Mouse (Mus musculus): Measurements from ENCODE around the gene Fgf5. TPM values are rescaled to one million over a fixed set of nuclear protein-coding genes. Genes with fewer than 3 reads are reported as not detected.

Fgf5 gene
- polyA plus RNA-seq, 1 experiment from 2014 or later = 1.7 TPM

GRCm38 (mm10) chr5:98245976-98246375 lies 8.0 kb upstream of the Fgf5 start:
- no peak for ATAC-seq (ENCODE audit: low read depth)
- Histone ChIP-seq H3K4me1 (ENCODE audit: control insufficient read depth, insufficient read depth, low read length) (no peaks in the 10 kb centered on the region), H3K9me3 (ENCODE audit: control insufficient read depth, low read length) (no peaks in the 10 kb centered on the region), H3K27me3 (replicated peaks; ENCODE audit: control insufficient read depth, insufficient read depth, low read length) (0 out of 2 replicates have a peak, but pooled peaks cover 4% of the 10 kb centered on the region), H3K4me2 (ENCODE audit: low read depth, low read length) (no peak overlapping the region), H3K4me3 (ENCODE audit: low read depth, low read length) (no peak overlapping the region), H3K9ac (ENCODE audit: low read depth, low read length) (no peak overlapping the region), H3K36me3 (ENCODE audit: control insufficient read depth, insufficient read depth, low read length) (no peaks in the 10 kb centered on the region), H3K27ac (replicated peaks; ENCODE audit: low read depth, low read length) (no peak overlapping the region)
- DNase-seq (ENCODE audit: low spot score) = no peak
- 39% methylated on average over 4 of the region's 4 CpGs for WGBS

GRCm38 (mm10) chr5:98246826-98247225 lies 7.2 kb upstream of the Fgf5 start:
- Histone ChIP-seq H3K9ac (ENCODE audit: low read depth, low read length) (no peak overlapping the region), H3K4me2 (ENCODE audit: low read depth, low read length) (no peak overlapping the region), H3K9me3 (ENCODE audit: control insufficient read depth, low read length) (no peaks in the 10 kb centered on the region), H3K27ac (replicated peaks; ENCODE audit: low read depth, low read length) (no peak overlapping the region), H3K36me3 (ENCODE audit: control insufficient read depth, insufficient read depth, low read length) (no peaks in the 10 kb centered on the region), H3K27me3 (replicated peaks; ENCODE audit: control insufficient read depth, insufficient read depth, low read length) (peaks cover 7% of the 10 kb centered on the region; the same call in 1 of the 2 replicates), H3K4me3 (ENCODE audit: low read depth, low read length) (no peak overlapping the region), H3K4me1 (ENCODE audit: control insufficient read depth, insufficient read depth, low read length) (no peaks in the 10 kb centered on the region)
- no peak for ATAC-seq (ENCODE audit: low read depth)
- no peak for DNase-seq (ENCODE audit: low spot score)
- WGBS = 60% methylated on average over 7 of the region's 7 CpGs

- Histone ChIP-seq H3K4me3 (ENCODE audit: low read depth, low read length) (no peak overlapping the region), H3K27ac (replicated peaks; ENCODE audit: low read depth, low read length) (no peak overlapping the region), H3K4me1 (ENCODE audit: control insufficient read depth, insufficient read depth, low read length) (no peaks in the 10 kb centered on the region), H3K27me3 (replicated peaks; ENCODE audit: control insufficient read depth, insufficient read depth, low read length) (peaks cover 14% of the 10 kb centered on the region), H3K4me2 (ENCODE audit: low read depth, low read length) (no peak overlapping the region), H3K9me3 (ENCODE audit: control insufficient read depth, low read length) (no peaks in the 10 kb centered on the region), H3K9ac (ENCODE audit: low read depth, low read length) (no peak overlapping the region), H3K36me3 (ENCODE audit: control insufficient read depth, insufficient read depth, low read length) (no peaks in the 10 kb centered on the region)
- ATAC-seq (ENCODE audit: low read depth) (no peak), DNase-seq (ENCODE audit: low spot score) (no peak)
- 62% methylated on average over 2 of the region's 2 CpGs for WGBS
Observed at GRCm38 (mm10) chr5:98247516-98247915, 6.5 kb upstream of the Fgf5 start.

- no peak overlapping the region for H3K9ac ChIP-seq (ENCODE audit: low read depth, low read length)
- H3K27me3 ChIP-seq (replicated peaks; ENCODE audit: control insufficient read depth, insufficient read depth, low read length) = peaks cover 60% of the 10 kb centered on the region
- H3K9me3 ChIP-seq (ENCODE audit: control insufficient read depth, low read length) = no peaks in the 10 kb centered on the region
- DNase-seq (ENCODE audit: low spot score) (no peak), ATAC-seq (ENCODE audit: low read depth) (no peak)
- H3K4me3 ChIP-seq (ENCODE audit: low read depth, low read length) = peak overlapping the region; percentile 49
- peak overlapping the region; percentile 97 for H3K4me2 ChIP-seq (ENCODE audit: low read depth, low read length)
- no peak overlapping the region for H3K27ac ChIP-seq (replicated peaks; ENCODE audit: low read depth, low read length)
- H3K4me1 ChIP-seq (ENCODE audit: control insufficient read depth, insufficient read depth, low read length) = no peaks in the 10 kb centered on the region
- 16% methylated on average over 6 of the region's 6 CpGs for WGBS
- H3K36me3 ChIP-seq (ENCODE audit: control insufficient read depth, insufficient read depth, low read length) = no peaks in the 10 kb centered on the region
Observed at GRCm38 (mm10) chr5:98253147-98253546, 837 bp upstream of the Fgf5 start.

- H3K9ac ChIP-seq (ENCODE audit: low read depth, low read length) = no peak overlapping the region
- no peak overlapping the region for H3K4me2 ChIP-seq (ENCODE audit: low read depth, low read length)
- no peak for DNase-seq (ENCODE audit: low spot score)
- 5% methylated on average over 12 of the region's 12 CpGs for WGBS
- H3K27ac ChIP-seq (replicated peaks; ENCODE audit: low read depth, low read length) = no peak overlapping the region
- H3K4me3 ChIP-seq (ENCODE audit: low read depth, low read length) = peak overlapping the region; percentile 6; the same call in 1 of the 2 replicates
- ATAC-seq (ENCODE audit: low read depth) = no peak
- no peaks in the 10 kb centered on the region for H3K4me1 ChIP-seq (ENCODE audit: control insufficient read depth, insufficient read depth, low read length)
- H3K27me3 ChIP-seq (replicated peaks; ENCODE audit: control insufficient read depth, insufficient read depth, low read length) = peaks cover 65% of the 10 kb centered on the region
- H3K9me3 ChIP-seq (ENCODE audit: control insufficient read depth, low read length) = no peaks in the 10 kb centered on the region
- H3K36me3 ChIP-seq (ENCODE audit: control insufficient read depth, insufficient read depth, low read length) = no peaks in the 10 kb centered on the region
Observed at GRCm38 (mm10) chr5:98255176-98255575, 1.2 kb downstream of the Fgf5 start.

- no peak overlapping the region for H3K4me3 ChIP-seq (ENCODE audit: low read depth, low read length)
- peak overlapping the region; percentile 10; the same call in 1 of the 2 replicates for H3K4me2 ChIP-seq (ENCODE audit: low read depth, low read length)
- peak; percentile 5 for DNase-seq (ENCODE audit: low spot score)
- 6% methylated on average over 18 of the region's 18 CpGs for WGBS
- no peaks in the 10 kb centered on the region for H3K36me3 ChIP-seq (ENCODE audit: control insufficient read depth, insufficient read depth, low read length)
- no peak overlapping the region for H3K9ac ChIP-seq (ENCODE audit: low read depth, low read length)
- H3K4me1 ChIP-seq (ENCODE audit: control insufficient read depth, insufficient read depth, low read length) = no peaks in the 10 kb centered on the region
- H3K27me3 ChIP-seq (replicated peaks; ENCODE audit: control insufficient read depth, insufficient read depth, low read length) = peaks cover 65% of the 10 kb centered on the region
- ATAC-seq (ENCODE audit: low read depth) = peak; percentile 13; the same call in 1 of the 2 replicates
- H3K9me3 ChIP-seq (ENCODE audit: control insufficient read depth, low read length) = no peaks in the 10 kb centered on the region
- no peak overlapping the region for H3K27ac ChIP-seq (replicated peaks; ENCODE audit: low read depth, low read length)
Observed at GRCm38 (mm10) chr5:98255760-98256490, 1.9 kb downstream of the Fgf5 start.

GRCm38 (mm10) chr5:98275318-98275818 lies 21.4 kb downstream of the Fgf5 start:
- H3K9me3 ChIP-seq (ENCODE audit: control insufficient read depth, low read length) = no peaks in the 10 kb centered on the region
- no peak overlapping the region for H3K27ac ChIP-seq (replicated peaks; ENCODE audit: low read depth, low read length)
- WGBS = 83% methylated on average over 21 of the region's 21 CpGs
- H3K4me2 ChIP-seq (ENCODE audit: low read depth, low read length) = no peak overlapping the region
- ATAC-seq (ENCODE audit: low read depth) (no peak), DNase-seq (ENCODE audit: low spot score) (no peak)
- no peaks in the 10 kb centered on the region for H3K27me3 ChIP-seq (replicated peaks; ENCODE audit: control insufficient read depth, insufficient read depth, low read length)
- H3K9ac ChIP-seq (ENCODE audit: low read depth, low read length) = no peak overlapping the region
- H3K4me1 ChIP-seq (ENCODE audit: control insufficient read depth, insufficient read depth, low read length) = no peaks in the 10 kb centered on the region
- H3K4me3 ChIP-seq (ENCODE audit: low read depth, low read length) = no peak overlapping the region
- no peaks in the 10 kb centered on the region for H3K36me3 ChIP-seq (ENCODE audit: control insufficient read depth, insufficient read depth, low read length)

GRCm38 (mm10) chr5:98281993-98282392 lies 28.0 kb downstream of the Fgf5 start:
- no peak overlapping the region for H3K4me3 ChIP-seq (ENCODE audit: low read depth, low read length)
- WGBS = 25% methylated on average over 9 of the region's 9 CpGs
- no peak overlapping the region for H3K27ac ChIP-seq (replicated peaks; ENCODE audit: low read depth, low read length)
- 0 out of 2 replicates have a peak, but pooled peaks cover 5% of the 10 kb centered on the region for H3K4me1 ChIP-seq (ENCODE audit: control insufficient read depth, insufficient read depth, low read length)
- DNase-seq (ENCODE audit: low spot score) = peak; percentile 36
- H3K36me3 ChIP-seq (ENCODE audit: control insufficient read depth, insufficient read depth, low read length) = no peaks in the 10 kb centered on the region
- H3K27me3 ChIP-seq (replicated peaks; ENCODE audit: control insufficient read depth, insufficient read depth, low read length) = no peaks in the 10 kb centered on the region; the same call in 1 of the 2 replicates
- no peaks in the 10 kb centered on the region for H3K9me3 ChIP-seq (ENCODE audit: control insufficient read depth, low read length)
- H3K9ac ChIP-seq (ENCODE audit: low read depth, low read length) = no peak overlapping the region
- ATAC-seq (ENCODE audit: low read depth) = no peak
- H3K4me2 ChIP-seq (ENCODE audit: low read depth, low read length) = no peak overlapping the region
